Mouse (Mus musculus): ENCODE measurements around the gene Olfr70.

Olfr70 gene

DNA sequence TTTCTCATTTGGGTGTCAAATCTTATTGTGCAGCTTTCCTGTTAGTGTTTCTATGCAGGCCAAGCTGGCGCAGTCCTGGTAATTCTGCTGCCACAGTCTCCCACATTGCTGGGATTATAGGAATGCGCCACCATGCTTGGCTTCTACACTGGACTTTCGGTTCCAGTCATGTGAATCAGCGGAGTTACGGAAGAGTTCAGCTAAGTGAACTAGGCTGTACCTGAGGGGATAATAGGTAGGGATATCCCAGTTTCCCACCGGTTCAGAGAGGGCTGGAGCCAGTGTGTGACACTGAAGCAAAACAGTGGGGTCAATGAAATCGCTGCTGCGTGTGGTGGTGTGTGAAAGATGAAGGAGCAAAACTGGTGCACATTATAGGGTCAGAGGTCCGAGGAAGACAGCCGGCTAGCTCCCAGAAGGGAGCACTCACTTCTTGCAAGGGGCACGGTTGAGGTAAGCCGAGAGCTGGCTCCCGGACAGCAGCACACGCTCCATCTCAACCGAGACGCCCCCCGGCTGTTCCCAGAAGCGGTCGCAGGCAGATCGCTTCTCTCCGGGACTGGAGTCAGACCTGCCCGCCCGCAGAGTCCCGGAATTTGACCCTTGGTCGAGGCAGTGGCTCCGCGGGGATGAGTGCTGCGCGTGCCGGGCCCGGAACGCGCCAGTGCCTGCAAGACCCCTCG lies 44.8 kb downstream of the Olfr70 start:
- DNase-seq (ENCODE audit: low spot score in 2 of 2): no peak

- peak in 1 of 2 experiments; percentile 26 for DNase-seq (ENCODE audit: low spot score in 2 of 2)
Observed at GRCm38 (mm10) chr4:43653161-43654015, 47.2 kb downstream of the Olfr70 start, which contains the start of gene Spag8. Gene Spag8, minus strand, starts transcription at chr4:43653594.

- no peak for DNase-seq (ENCODE audit: low spot score in 2 of 2)
Observed at GRCm38 (mm10) chr4:43652726-43653125, 47.9 kb downstream of the Olfr70 start.

DNA sequence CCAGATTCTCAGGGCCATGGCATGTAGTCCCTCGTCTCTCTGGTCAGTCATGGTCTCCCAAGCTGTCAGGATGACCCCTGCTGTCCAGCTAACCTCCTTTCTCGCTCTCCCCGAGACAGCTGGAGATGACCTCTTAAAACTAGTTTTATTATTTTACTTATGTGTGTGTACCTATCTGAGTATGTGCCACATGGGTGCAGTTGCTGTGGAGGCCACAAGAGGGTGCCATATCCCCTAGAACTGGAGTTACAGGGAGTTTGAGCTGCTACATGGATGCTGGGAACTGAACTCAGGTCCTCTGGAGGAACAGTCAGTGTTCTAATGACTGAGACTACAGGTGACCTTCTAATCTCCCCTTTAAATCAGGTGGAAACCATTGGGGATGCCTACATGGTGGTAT lies 50.8 kb downstream of the Olfr70 start:
- DNase-seq (ENCODE audit: low spot score in 2 of 2): no peak

All from thymus, postnatal 10 days (tissue).